Mouse (Mus musculus) neural tube, embryonic 15.5 days (tissue): ENCODE data around the gene Fam117a. TPM values are rescaled to one million over a fixed set of nuclear protein-coding genes. Genes with fewer than 3 reads are reported as not detected.

ENCODE experiments used
- ATAC-seq: fragments of 200-750 bp; cut with Nextera tagmentation; 2 replicates; pipeline ENCODE4 v1.8.0; 2017; ENCODE audit warnings: mild to moderate bottlenecking, moderate TSS enrichment, moderate library complexity; ENCODE audit not compliant: low FRiP score
- H3K27ac ChIP-seq: fragments of 300-500 bp; sonication (generic); replicated peaks from 2 replicates; pipeline ENCODE4 v1.5.1; 2015; ENCODE audit warnings: mild to moderate bottlenecking, inconsistent platforms
- H3K27me3 ChIP-seq: fragments of 300-500 bp; sonication (generic); replicated peaks from 2 replicates; pipeline ENCODE4 v1.6.1; 2015; ENCODE audit warnings: inconsistent platforms
- H3K36me3 ChIP-seq: fragments of 300-500 bp; sonication (generic); 2 replicates; pipeline ENCODE4 v1.6.1; 2015; ENCODE audit warnings: inconsistent platforms
- H3K4me1 ChIP-seq: fragments of 300-500 bp; sonication (generic); 2 replicates; pipeline ENCODE4 v1.6.1; 2015; ENCODE audit warnings: inconsistent platforms
- H3K4me2 ChIP-seq: fragments of 300-500 bp; sonication (generic); 2 replicates; pipeline ENCODE4 v1.6.1; 2015; ENCODE audit warnings: inconsistent platforms, mild to moderate bottlenecking, moderate library complexity
- H3K4me3 ChIP-seq: fragments of 300-500 bp; sonication (generic); replicated peaks from 2 replicates; pipeline ENCODE4 v1.5.1; 2015; ENCODE audit warnings: mild to moderate bottlenecking, inconsistent platforms
- H3K9ac ChIP-seq: fragments of 300-500 bp; sonication (generic); replicated peaks from 2 replicates; pipeline ENCODE4 v1.6.1; 2015; ENCODE audit warnings: mild to moderate bottlenecking, inconsistent platforms
- H3K9me3 ChIP-seq: fragments of 300-500 bp; sonication (generic); replicated peaks from 2 replicates; pipeline ENCODE4 v1.6.1; 2016; ENCODE audit warnings: inconsistent platforms
- WGBS: fragments of 180-500 bp; shearing (Covaris S2); methylation state at CpG from one replicate; pipeline ENCODE4 v1.1.7; 2015; ENCODE audit warnings: mixed read lengths; 5-methylcytosine and 5-hydroxymethylcytosine counted together
- polyA plus RNA-seq: library from polyadenylated mRNA; unstranded; fragments of >200 nt; fragmentation: Nextera tagmentation; extraction: Ambion mirVana; gene quantifications from 2 replicates; pipeline ENCODE4 v1.2.1, GENCODE M21; 2015

Gene Fam117a
- polyA plus RNA-seq, 1 experiment from 2014 or later = 2.4 TPM

DNA sequence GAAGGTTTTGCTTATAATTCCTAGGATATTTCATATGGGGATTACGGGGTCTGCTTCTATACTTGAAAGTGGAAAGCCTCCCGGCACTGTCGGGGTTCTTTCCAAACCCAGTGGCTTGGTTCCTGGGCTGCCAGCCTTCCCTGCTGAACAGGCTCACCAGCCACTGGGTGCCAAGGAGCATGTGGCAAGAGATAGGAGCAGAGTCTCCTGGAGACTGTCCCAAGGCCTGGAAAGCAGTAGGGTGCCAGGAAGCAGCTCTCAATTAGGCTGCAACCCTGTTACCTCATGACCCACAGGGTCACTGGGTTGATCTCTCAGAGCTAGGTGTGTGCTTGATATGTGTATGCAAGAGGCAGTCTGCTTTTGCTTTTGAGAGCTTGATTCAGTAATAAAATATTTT, 75.8 kb downstream of the Fam117a start:
- H3K27me3 ChIP-seq = no peaks in the 10 kb centered on the region
- H3K9ac ChIP-seq = no peak overlapping the region
- no peak for ATAC-seq
- no peak overlapping the region for H3K4me3 ChIP-seq
- 90% methylated on average over 3 of the region's 3 CpGs for WGBS
- H3K4me1 ChIP-seq = peaks cover 26% of the 10 kb centered on the region
- H3K36me3 ChIP-seq = no peaks in the 10 kb centered on the region
- H3K4me2 ChIP-seq = no peak overlapping the region
- no peaks in the 10 kb centered on the region for H3K9me3 ChIP-seq
- no peak overlapping the region for H3K27ac ChIP-seq

DNA sequence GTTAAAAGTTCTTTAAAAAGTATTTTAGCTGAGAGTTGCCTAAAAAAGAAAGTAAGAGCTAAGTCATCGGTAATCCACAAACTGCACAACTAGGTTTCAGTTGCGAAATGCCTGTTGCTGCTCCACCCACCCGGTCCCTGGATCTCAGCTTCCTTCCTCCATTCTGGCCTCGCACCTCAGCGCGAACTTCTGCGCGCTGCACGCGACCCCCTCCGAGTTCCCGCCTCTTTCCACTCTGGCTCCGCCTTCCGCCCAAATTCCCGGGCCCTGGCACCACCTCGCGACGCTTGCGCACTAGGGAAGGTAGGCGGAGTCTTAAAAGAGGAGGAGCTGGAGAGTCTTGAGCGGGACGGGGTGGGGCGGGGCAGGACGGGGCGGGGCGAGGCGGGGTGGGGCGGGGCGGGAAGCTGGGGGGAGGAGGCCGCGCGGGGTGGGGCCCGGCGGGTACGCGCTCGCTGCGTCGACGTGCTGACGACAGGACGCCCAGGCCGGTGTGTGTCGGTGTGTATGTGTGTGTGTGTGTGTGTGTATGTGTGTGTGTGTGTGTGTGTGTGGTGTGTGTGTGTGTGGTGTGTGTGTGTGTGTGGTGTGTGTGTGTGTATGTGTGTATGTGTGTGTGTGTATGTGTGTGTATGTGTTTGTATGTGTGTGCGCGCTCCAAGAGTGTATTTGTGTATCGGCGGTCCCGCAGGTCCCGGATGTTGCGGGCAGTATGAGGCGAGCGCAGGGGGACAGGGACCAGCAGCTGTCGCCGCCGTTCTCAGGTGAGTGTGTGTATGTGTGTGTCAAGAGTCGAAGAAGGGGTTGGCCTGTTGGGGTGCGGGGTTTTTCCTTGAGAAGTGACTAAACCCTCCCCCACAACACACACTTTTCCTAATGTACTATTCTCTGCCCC, 77.1 kb downstream of the Fam117a start, which contains the start of gene Spop:
Spop (plus strand) TSS at position 440 of the 895 bp plus-strand sequence.
- 2% methylated on average over 43 of the region's 58 CpGs for whole genome bisulfite sequencing
- Histone ChIP-seq H3K9ac (peak within 1 kb of the TSS; percentile 76), H3K4me2 (peak within 1 kb of the TSS; percentile 76), H3K4me3 (peak within 1 kb of the TSS; percentile 64), H3K9me3 (no peaks in the 10 kb centered on the region), H3K27me3 (no peaks in the 10 kb centered on the region), H3K36me3 (no peaks in the 10 kb centered on the region), H3K27ac (peak within 1 kb of the TSS; percentile 95), H3K4me1 (peaks cover 27% of the 10 kb centered on the region)
- ATAC-seq = peak; percentile 87

- H3K9me3 ChIP-seq = no peaks in the 10 kb centered on the region
- peak overlapping the region; percentile 95 for H3K27ac ChIP-seq
- peaks cover 27% of the 10 kb centered on the region for H3K4me1 ChIP-seq
- no peaks in the 10 kb centered on the region for H3K36me3 ChIP-seq
- H3K4me3 ChIP-seq = peak overlapping the region; percentile 64
- no peaks in the 10 kb centered on the region for H3K27me3 ChIP-seq
- peak; percentile 89 for ATAC-seq
- WGBS = under 1% methylated on average over 28 of the region's 28 CpGs
- H3K4me2 ChIP-seq = peak overlapping the region; percentile 76
- peak overlapping the region; percentile 76 for H3K9ac ChIP-seq
Measured at GRCm38 (mm10) chr11:95414536-95415161, 77.8 kb downstream of the Fam117a start.

- ATAC-seq = no peak
- H3K9ac ChIP-seq = no peak overlapping the region
- peaks cover 27% of the 10 kb centered on the region for H3K4me1 ChIP-seq
Measured at GRCm38 (mm10) chr11:95415931-95416330, 79.1 kb downstream of the Fam117a start.

GRCm38 (mm10) chr11:95417341-95417740, 80.5 kb downstream of the Fam117a start:
- no peaks in the 10 kb centered on the region for H3K36me3 ChIP-seq
- H3K9me3 ChIP-seq = no peaks in the 10 kb centered on the region
- WGBS = 87% methylated on average over 5 of the region's 5 CpGs
- peaks cover 25% of the 10 kb centered on the region for H3K4me1 ChIP-seq
- H3K9ac ChIP-seq = no peak overlapping the region
- H3K4me2 ChIP-seq = 0 out of 2 replicates have a peak overlapping the region, but pooled peaks have one; percentile 3
- no peak overlapping the region for H3K27ac ChIP-seq
- H3K4me3 ChIP-seq = no peak overlapping the region
- H3K27me3 ChIP-seq = no peaks in the 10 kb centered on the region
- no peak for ATAC-seq

More at GRCm38 (mm10) chr11:95415931-95416330, 79.1 kb downstream of the Fam117a start:
- no peaks in the 10 kb centered on the region for H3K27me3 ChIP-seq
- H3K4me2 ChIP-seq = peak overlapping the region; percentile 76
- no peak overlapping the region for H3K27ac ChIP-seq
- H3K4me3 ChIP-seq = no peak overlapping the region
- H3K36me3 ChIP-seq = no peaks in the 10 kb centered on the region
- no peaks in the 10 kb centered on the region for H3K9me3 ChIP-seq

DNA sequence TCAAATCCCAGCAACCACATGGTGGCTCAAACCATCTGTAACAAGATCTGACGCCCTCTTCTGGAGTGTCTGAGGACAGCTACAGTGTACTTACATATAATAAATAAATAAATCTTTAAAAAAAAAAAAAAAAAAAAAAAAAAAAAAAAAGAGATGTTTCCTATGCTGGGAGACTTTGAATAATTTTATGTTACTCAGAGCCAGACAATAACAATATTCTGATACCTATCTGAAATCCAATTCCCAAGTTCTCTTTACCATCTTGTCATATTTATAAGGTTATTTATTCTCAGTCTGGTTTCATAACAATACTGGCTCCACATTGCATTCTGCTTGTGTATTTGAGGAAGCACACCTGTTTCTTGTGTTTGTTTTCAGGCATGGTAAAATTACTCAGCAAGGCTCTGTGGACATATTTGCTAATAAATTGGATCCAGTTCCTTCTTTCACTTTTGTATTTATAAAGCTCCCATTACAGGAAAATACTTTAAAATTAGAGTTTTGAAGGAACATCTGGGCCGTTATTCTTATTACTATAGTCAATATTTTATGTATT, 84.1 kb downstream of the Fam117a start:
- no peak overlapping the region for H3K9ac ChIP-seq
- WGBS = 82% methylated on average over 2 of the region's 2 CpGs
- H3K27me3 ChIP-seq = no peaks in the 10 kb centered on the region
- no peak overlapping the region for H3K27ac ChIP-seq
- no peaks in the 10 kb centered on the region for H3K9me3 ChIP-seq
- no peaks in the 10 kb centered on the region for H3K36me3 ChIP-seq
- H3K4me1 ChIP-seq = peaks cover 13% of the 10 kb centered on the region
- H3K4me3 ChIP-seq = no peak overlapping the region
- no peak overlapping the region for H3K4me2 ChIP-seq
- ATAC-seq = no peak

DNA sequence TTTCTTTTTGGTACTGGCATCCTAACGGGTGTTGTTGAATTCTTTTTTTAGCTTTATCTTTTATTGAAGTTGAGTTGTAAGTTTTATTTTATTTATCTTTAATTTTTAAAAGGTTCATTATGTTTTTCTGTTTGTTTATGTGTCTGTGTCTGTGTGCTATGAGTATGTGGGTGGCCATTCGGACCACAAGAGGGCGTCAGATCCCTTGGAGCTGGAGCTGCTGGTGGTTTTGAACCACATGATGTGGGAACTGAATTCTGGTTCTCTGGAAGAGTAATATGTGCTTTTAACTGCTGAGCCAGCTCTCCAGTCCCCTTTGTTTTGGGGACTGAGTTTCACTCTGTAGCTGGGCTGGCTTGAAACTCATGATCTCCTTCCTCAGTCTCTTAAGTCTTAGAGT, 86.7 kb downstream of the Fam117a start:
- Histone ChIP-seq H3K9ac (no peak overlapping the region), H3K4me1 (no peaks in the 10 kb centered on the region), H3K27me3 (no peaks in the 10 kb centered on the region), H3K4me2 (no peak overlapping the region), H3K36me3 (no peaks in the 10 kb centered on the region), H3K4me3 (no peak overlapping the region), H3K9me3 (no peaks in the 10 kb centered on the region), H3K27ac (no peak overlapping the region)
- ATAC-seq = no peak
- 84% methylated on average over 3 of the region's 3 CpGs for WGBS

GRCm38 (mm10) chr11:95431344-95431743, 94.5 kb downstream of the Fam117a start:
- Histone ChIP-seq H3K4me3 (no peak overlapping the region), H3K9ac (no peak overlapping the region), H3K4me1 (peaks cover 7% of the 10 kb centered on the region), H3K27ac (no peak overlapping the region), H3K36me3 (no peaks in the 10 kb centered on the region), H3K9me3 (no peaks in the 10 kb centered on the region), H3K27me3 (no peaks in the 10 kb centered on the region), H3K4me2 (no peak overlapping the region)
- ATAC-seq = no peak
- 86% methylated on average over 2 of the region's 2 CpGs for WGBS

Other genes with a start within 250 kb of the Fam117a start
- gene Dlx3, start 216.9 kb upstream of the Fam117a start, polyA plus RNA-seq = 0.28 and 0.50 TPM in 2 replicates
- not detected in 2 replicates for gene Dlx4, start 190.8 kb upstream of the Fam117a start, polyA plus RNA-seq
- 0.20 TPM in 1 of 2 replicates, not detected in the other for gene Tac4, start 75.5 kb upstream of the Fam117a start, polyA plus RNA-seq
- 56.8 and 63.6 TPM in 2 replicates for gene Kat7, start 26.8 kb upstream of the Fam117a start, polyA plus RNA-seq
- 129 and 144 TPM in 2 replicates for gene Slc35b1, start 47.7 kb downstream of the Fam117a start, polyA plus RNA-seq
- 224 and 233 TPM in 2 replicates for gene Spop, start 77.1 kb downstream of the Fam117a start, polyA plus RNA-seq
- gene Nxph3, start 177.6 kb downstream of the Fam117a start, polyA plus RNA-seq = 1.8 and 2.0 TPM in 2 replicates